Mouse (Mus musculus) heart, embryonic 10.5 days (tissue): ENCODE data around the gene Ntng1. TPM values are rescaled to one million over a fixed set of nuclear protein-coding genes. Genes with fewer than 3 reads are reported as not detected.

ENCODE experiments used
- polyA plus RNA-seq: library from polyadenylated mRNA; unstranded; fragments of >200 nt; fragmentation: Nextera tagmentation; extraction: Ambion mirVana; gene quantifications from 2 replicates; pipeline ENCODE4 v1.2.1, GENCODE M21; 2016

Gene Ntng1
- polyA plus RNA-seq, 1 experiment from 2014 or later = 1.9 TPM

Other genes with a start within 250 kb of the Ntng1 start
- 21.3 and 24.5 TPM in 2 replicates for gene Prmt6, start 107.0 kb upstream of the Ntng1 start, polyA plus RNA-seq